Mouse (Mus musculus): Measurements from ENCODE around the gene Skp2. TPM values are rescaled to one million over a fixed set of nuclear protein-coding genes. Genes with fewer than 3 reads are reported as not detected.
A peak's percentile ranks its signal among the peaks of the same experiment; 100 is the strongest.

Skp2 gene
- polyA plus RNA-seq, 1 experiment from 2014 or later = 85.9 TPM

DNA sequence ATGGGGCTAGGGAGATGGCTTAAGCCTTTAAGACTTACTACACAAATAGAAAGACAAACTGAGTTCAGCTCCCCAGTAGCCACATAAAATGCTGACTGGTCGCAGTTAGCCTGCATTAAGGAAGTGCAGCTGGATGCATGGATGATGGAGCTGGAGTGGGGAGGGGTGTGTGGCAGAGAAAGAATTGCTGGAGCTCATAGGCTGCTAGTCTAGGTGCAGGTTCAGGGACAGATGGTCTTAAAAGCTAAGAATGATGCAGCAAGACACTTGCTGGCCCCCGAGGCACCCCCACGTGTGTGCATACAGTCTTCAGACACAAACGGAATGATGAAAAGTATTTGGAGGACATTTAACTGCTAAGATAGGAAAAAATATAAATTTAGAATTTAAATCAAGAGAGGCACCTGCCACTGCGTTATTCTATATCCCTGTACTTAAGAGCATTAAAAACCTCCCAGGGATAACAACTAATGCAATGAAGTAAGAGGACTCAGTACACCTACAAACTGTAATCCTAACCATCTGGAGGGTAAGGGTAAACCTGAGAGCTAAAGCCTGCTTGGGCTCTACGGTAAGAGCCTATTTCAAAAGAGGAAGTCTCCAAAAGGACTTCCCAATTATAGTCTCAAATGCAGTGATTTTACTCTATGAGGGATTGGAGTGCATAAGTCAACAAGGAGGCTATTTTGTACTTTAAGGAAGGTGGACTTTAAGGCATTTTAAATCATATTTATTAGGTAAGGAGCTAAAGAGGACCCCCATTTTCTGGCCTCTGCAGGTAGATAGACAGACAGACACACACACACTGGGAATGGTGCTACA, 44.5 kb downstream of the Skp2 start:
- H3K36me3 ChIP-seq = peaks cover 52% of the 10 kb centered on the region
- ATAC-seq (ENCODE audit: low FRiP score, low read depth) = no peak

DNA sequence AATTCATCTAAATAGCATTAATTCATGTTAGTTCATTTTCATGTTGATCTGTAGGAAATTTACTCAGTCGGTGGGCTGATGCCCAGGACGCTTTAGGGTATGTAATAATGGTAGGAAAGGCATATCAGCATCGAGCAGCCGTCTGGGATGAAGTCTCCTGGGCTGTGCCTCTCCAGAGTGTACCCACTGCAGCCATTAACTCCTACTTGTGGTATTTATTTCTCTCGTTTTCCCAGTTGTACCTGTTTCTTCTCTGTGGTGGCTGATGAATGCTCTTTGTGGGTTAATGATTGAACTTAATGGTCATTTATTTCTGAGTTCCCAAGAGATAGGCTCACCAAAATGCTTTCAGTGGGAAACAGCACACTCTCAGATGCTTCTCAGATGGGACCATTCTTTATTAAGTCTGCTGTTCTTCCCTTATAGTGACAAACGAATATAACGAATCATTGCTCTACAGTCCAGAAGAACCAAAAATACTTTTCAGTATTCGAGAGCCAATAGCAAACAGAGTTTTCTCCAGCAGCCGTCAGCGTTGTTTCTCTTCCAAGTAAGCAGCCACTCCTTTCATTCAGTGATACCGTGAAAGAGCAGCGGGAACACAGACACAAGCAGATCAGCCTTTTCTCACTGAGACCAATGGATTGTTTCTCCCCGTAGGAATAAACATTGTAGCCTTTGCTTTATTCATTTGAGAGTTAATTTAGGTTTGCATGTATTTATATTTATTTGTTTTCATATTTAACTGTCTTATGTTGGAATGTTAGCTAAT, 48.7 kb downstream of the Skp2 start:
- Histone ChIP-seq H3K9ac (replicated peaks) (no peak overlapping the region), H3K36me3 (peaks cover 33% of the 10 kb centered on the region)
- ATAC-seq (ENCODE audit: low FRiP score, low read depth) = no peak

More for the DNA sequence above, 44.5 kb downstream of the Skp2 start:
- Histone ChIP-seq H3K9me3 (no peaks in the 10 kb centered on the region), H3K4me3 (no peak overlapping the region), H3K9ac (replicated peaks) (no peak overlapping the region), H3K27ac (replicated peaks) (no peak overlapping the region), H3K4me1 (no peaks in the 10 kb centered on the region), H3K4me2 (replicated peaks) (no peak overlapping the region), H3K27me3 (no peaks in the 10 kb centered on the region)
- WGBS = 84% methylated on average over 6 of the region's 6 CpGs

DNA sequence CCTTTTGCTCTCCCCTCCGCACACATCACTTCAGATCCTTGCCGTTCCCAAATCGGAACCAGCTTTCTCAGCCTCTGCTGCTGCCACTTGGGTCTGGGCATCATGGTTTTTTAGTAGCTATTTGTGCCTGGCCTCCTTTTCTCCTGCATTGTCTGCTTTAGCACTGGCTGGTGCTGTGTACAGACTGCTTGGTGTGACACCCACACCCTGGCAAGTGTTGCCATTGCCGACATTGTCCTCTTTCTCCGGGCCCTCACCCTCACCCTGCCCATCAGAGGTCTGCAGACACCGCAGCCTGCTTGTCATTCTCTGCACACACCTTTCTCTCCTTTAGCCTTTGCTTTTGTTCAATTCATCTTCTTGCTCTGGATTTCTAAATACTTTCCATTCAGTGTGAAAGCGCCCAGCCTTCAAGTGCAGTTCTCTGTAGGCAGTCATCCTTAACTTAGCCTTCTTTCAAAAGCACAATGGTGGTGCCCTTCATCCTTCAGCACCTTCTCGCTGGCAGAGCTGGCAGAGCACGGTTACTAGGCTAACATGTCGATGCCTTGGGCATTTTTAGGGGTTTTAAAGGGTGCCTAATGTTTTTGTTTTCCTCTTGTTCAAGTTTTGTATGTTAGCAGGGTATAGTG, 54.7 kb downstream of the Skp2 start:
- no peak for ATAC-seq (ENCODE audit: low FRiP score, low read depth)
- H3K9ac ChIP-seq (replicated peaks) = no peak overlapping the region
- no peak overlapping the region for H3K4me2 ChIP-seq (replicated peaks)
- peaks cover 32% of the 10 kb centered on the region for H3K36me3 ChIP-seq
- H3K9me3 ChIP-seq = no peaks in the 10 kb centered on the region
- H3K4me1 ChIP-seq = no peaks in the 10 kb centered on the region
- H3K4me3 ChIP-seq = no peak overlapping the region
- peak overlapping the region; percentile 22; the same call in 1 of the 2 replicates for H3K27ac ChIP-seq (replicated peaks)
- H3K27me3 ChIP-seq = no peaks in the 10 kb centered on the region
- WGBS = 79% methylated on average over 10 of the region's 10 CpGs

More for the DNA sequence above, 48.7 kb downstream of the Skp2 start:
- Histone ChIP-seq H3K4me3 (no peak overlapping the region), H3K4me1 (no peaks in the 10 kb centered on the region), H3K27me3 (no peaks in the 10 kb centered on the region), H3K27ac (replicated peaks) (no peak overlapping the region), H3K4me2 (replicated peaks) (no peak overlapping the region), H3K9me3 (no peaks in the 10 kb centered on the region)
- 89% methylated on average over 13 of the region's 13 CpGs for WGBS

DNA sequence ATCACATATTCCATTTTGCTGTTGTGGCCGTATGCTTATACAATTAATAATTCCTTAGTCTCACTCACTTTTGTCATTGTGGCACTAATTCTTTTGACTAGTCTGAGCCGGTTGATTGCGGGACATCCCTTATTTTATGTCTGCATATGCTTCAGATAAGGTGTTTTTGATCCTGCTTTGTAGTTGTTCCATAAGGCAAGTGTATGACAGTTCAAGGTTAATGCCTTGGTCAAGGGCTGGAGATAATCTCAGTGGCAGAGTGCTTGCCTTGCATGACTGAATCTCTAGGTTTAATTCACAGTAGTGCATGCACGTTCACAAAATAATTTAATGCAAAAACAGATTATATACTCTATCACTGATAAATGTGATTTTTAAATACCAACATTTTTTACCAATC, 58.4 kb downstream of the Skp2 start:
- H3K4me3 ChIP-seq = no peak overlapping the region
- no peak overlapping the region for H3K27ac ChIP-seq (replicated peaks)
- no peak overlapping the region for H3K9ac ChIP-seq (replicated peaks)
- H3K9me3 ChIP-seq = no peaks in the 10 kb centered on the region
- H3K36me3 ChIP-seq = peaks cover 36% of the 10 kb centered on the region
- peaks cover 10% of the 10 kb centered on the region for H3K4me1 ChIP-seq
- H3K27me3 ChIP-seq = no peaks in the 10 kb centered on the region
- H3K4me2 ChIP-seq (replicated peaks) = no peak overlapping the region
- no peak for ATAC-seq (ENCODE audit: low FRiP score, low read depth)
- WGBS = 90% methylated on average over 4 of the region's 4 CpGs

DNA sequence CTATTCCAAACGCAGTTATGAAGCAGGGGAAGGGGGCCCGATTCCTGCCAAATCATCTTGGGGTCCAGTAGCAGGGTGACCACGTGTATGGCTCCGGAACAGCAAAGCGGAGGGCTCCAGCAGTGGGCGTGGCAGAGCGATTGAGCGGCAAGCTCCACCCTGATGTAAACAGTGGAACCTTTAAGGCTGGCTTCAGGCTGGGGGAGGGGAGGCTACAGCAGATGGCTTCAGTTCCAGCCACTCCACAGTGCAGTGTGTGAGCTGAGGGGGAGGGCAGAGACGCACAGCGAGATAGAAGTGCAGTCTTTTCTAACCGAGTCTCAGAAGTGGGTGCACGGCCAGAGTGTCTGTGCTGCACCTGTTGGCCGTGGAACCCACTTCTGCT, 60.9 kb downstream of the Skp2 start:
- no peaks in the 10 kb centered on the region for H3K9me3 ChIP-seq
- peaks cover 28% of the 10 kb centered on the region for H3K36me3 ChIP-seq
- H3K4me2 ChIP-seq (replicated peaks) = peak overlapping the region; percentile 23
- H3K27me3 ChIP-seq = no peaks in the 10 kb centered on the region
- peaks cover 10% of the 10 kb centered on the region for H3K4me1 ChIP-seq
- no peak overlapping the region for H3K27ac ChIP-seq (replicated peaks)
- no peak overlapping the region; the same call in 1 of the 2 replicates for H3K9ac ChIP-seq (replicated peaks)
- WGBS = 26% methylated on average over 13 of the region's 13 CpGs
- peak; percentile 96 for ATAC-seq (ENCODE audit: low FRiP score, low read depth)
- no peak overlapping the region for H3K4me3 ChIP-seq

DNA sequence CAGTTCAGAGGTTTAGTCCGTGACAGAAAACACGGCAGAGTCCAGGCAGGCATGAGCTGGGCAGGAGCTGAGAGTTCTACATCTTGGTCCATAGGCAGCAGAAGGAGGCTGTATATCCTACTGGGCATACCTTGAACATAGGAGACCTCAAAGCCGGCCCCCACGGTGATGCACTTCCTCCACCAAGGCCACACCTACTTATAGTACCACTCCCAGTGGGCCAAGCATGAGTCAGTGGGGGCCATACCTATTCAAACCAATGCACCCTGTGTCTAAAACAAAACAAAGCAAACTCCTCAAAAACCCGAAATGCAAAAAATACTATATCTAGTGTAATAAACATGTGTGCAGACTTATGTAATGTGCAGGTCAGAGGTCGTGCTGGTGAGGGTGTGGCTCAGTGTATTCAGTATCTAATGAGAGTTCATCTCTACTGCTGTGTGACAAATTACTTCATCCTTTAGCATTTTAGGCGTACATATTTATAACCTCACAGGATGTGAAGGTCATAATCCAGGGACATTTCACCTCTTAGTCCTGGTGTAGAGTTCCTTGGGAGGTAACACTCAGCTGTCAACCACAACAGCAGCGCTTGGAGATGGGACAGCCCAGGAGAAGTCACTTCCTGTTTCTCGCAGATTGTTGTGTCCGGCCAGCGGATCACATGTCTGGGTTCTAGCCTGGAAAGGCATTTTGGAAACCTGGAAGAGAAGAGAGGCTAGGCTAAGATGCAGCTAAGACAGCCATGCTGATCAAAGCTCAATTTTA, 61.4 kb downstream of the Skp2 start:
- WGBS = 78% methylated on average over 11 of the region's 11 CpGs
- peak overlapping the region; percentile 23 for H3K4me2 ChIP-seq (replicated peaks)
- peaks cover 28% of the 10 kb centered on the region for H3K36me3 ChIP-seq
- no peak overlapping the region for H3K4me3 ChIP-seq
- H3K9ac ChIP-seq (replicated peaks) = no peak overlapping the region; the same call in 1 of the 2 replicates
- H3K27me3 ChIP-seq = no peaks in the 10 kb centered on the region
- no peak; the same call in 1 of the 2 replicates for ATAC-seq (ENCODE audit: low FRiP score, low read depth)
- no peak overlapping the region for H3K27ac ChIP-seq (replicated peaks)
- peaks cover 10% of the 10 kb centered on the region for H3K4me1 ChIP-seq
- no peaks in the 10 kb centered on the region for H3K9me3 ChIP-seq

DNA sequence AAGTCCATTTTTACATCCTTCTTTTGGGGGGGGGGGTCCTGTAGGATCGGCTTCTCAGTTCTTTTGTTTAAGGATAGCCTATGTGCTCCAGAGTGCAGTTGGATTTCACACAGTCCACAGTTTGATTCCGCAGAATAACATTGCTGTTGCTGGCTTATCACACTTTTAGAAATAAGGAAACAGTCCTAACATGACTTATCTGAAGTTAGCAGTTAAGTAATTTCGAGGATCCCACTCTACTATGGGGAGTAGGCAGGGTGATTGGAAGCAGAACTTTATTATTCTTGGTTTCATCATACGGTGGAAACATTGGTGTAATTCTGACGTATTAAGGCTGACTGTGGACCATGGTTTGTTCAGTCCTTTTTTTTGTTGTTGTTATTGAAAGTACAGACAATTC, 64.6 kb downstream of the Skp2 start:
- Histone ChIP-seq H3K27me3 (no peaks in the 10 kb centered on the region), H3K36me3 (peaks cover 35% of the 10 kb centered on the region), H3K27ac (replicated peaks) (no peak overlapping the region), H3K4me1 (peaks cover 19% of the 10 kb centered on the region), H3K4me2 (replicated peaks) (no peak overlapping the region), H3K9me3 (no peaks in the 10 kb centered on the region), H3K4me3 (no peak overlapping the region), H3K9ac (replicated peaks) (no peak overlapping the region)
- no peak for ATAC-seq (ENCODE audit: low FRiP score, low read depth)
- 93% methylated on average over 5 of the region's 5 CpGs for WGBS

DNA sequence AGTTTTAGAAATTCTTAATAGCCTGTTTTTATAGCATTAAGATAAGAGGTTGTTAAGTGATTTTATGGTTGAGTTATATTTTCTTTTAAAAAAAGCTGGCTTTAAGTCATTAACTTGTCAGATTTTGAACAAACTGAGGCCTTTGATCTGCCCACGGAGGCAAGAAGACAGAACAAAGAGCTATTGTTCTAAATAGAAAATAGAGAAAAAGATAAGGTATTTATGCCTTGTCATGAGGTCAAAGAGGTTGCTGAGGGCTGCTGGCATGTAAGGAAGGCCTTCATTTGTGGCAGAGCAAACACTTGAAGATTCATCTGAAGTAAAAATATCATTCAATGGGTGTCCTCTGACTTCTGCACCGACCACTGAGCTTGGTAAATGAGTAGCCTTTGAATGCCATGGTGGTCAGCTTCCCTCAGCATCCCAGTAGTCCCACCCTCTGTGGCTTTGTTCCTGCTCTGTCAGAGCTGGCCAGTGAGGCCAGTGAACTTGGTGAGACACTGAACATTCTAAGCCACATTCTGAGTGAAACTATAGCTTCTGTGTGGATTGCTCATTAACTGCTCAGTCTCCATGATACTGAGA, 66.0 kb downstream of the Skp2 start:
- no peaks in the 10 kb centered on the region for H3K27me3 ChIP-seq
- H3K9me3 ChIP-seq = no peaks in the 10 kb centered on the region
- H3K4me2 ChIP-seq (replicated peaks) = no peak overlapping the region
- WGBS = 17% methylated on average over 2 of the region's 2 CpGs
- no peak for ATAC-seq (ENCODE audit: low FRiP score, low read depth)
- peaks cover 33% of the 10 kb centered on the region for H3K36me3 ChIP-seq
- peaks cover 13% of the 10 kb centered on the region for H3K4me1 ChIP-seq
- H3K4me3 ChIP-seq = no peak overlapping the region
- no peak overlapping the region for H3K27ac ChIP-seq (replicated peaks)
- no peak overlapping the region for H3K9ac ChIP-seq (replicated peaks)

DNA sequence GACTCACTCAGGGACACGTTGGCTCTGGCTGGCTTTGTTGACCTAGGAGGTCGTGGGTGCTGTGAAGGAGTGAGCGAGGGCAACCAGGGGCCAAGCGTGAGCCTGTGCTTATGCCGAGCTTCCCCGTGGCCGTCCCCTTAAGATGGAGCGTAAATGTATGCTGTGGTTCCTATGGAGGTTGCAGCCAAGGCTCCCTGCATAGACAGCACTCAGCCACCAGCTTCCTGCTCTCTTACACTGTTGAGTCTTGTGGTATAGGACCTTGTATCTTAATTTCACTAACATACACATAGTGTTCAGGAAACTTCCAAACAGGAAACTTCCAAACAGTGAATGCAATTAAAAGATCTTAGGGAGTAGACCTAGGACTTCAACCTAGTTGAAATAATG, 66.5 kb downstream of the Skp2 start:
- H3K9me3 ChIP-seq = no peaks in the 10 kb centered on the region
- 72% methylated on average over 8 of the region's 8 CpGs for WGBS
- H3K4me1 ChIP-seq = peaks cover 9% of the 10 kb centered on the region; the same call in 1 of the 2 replicates
- no peak for ATAC-seq (ENCODE audit: low FRiP score, low read depth)
- H3K4me3 ChIP-seq = no peak overlapping the region
- H3K9ac ChIP-seq (replicated peaks) = no peak overlapping the region
- H3K36me3 ChIP-seq = peaks cover 31% of the 10 kb centered on the region
- H3K4me2 ChIP-seq (replicated peaks) = no peak overlapping the region
- no peak overlapping the region for H3K27ac ChIP-seq (replicated peaks)
- H3K27me3 ChIP-seq = no peaks in the 10 kb centered on the region

DNA sequence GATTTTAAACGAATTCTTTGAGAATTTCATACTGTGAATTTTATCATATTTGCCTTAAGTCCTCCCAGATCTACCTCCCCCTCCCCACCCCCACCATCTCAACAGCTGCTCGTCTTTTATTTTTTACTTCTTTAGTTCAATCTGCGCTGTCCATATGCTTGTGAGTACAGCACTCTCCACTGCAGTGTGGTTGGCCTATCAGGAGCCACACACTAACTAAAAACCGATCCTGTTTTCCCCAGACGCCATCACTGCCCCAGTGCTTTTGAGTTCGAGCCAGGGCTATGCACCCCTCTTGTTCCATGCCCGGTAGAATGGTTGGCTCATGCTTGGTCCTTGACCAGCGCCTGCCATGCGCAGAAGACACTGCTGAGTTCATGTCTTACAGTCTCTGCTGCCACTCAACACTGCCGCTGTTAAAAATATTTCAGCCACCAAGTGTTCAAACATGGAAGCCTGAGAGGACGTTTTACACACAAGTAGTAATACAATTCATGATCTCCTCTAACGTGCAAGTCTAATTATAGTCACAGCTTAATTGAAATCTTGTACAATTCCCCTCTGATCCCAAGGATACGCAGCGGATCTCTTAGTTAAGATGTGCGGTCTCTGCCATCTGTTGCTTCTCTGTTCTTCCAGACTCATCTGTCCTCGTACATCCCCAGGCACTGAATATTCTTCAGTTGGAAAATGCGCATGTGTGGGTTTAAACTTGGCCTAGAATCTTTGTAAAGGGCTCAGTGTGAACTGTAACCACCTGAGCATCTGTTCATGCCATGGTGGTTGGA, 67.1 kb downstream of the Skp2 start:
- no peaks in the 10 kb centered on the region for H3K27me3 ChIP-seq
- no peak overlapping the region for H3K27ac ChIP-seq (replicated peaks)
- WGBS = 90% methylated on average over 17 of the region's 17 CpGs
- no peak for ATAC-seq (ENCODE audit: low FRiP score, low read depth)
- H3K9ac ChIP-seq (replicated peaks) = no peak overlapping the region
- H3K4me2 ChIP-seq (replicated peaks) = no peak overlapping the region
- H3K4me3 ChIP-seq = no peak overlapping the region
- H3K4me1 ChIP-seq = peaks cover 9% of the 10 kb centered on the region; the same call in 1 of the 2 replicates
- no peaks in the 10 kb centered on the region for H3K9me3 ChIP-seq
- H3K36me3 ChIP-seq = peaks cover 26% of the 10 kb centered on the region

Measured in midbrain, embryonic 12.5 days (tissue).